Mouse (Mus musculus) layer of hippocampus, adult 18-20 months (tissue): ENCODE data around the gene Ankrd13d. TPM values are rescaled to one million over a fixed set of nuclear protein-coding genes. Genes with fewer than 3 reads are reported as not detected.
"Not testable (repeated sequence)": the region's sequence is repeated elsewhere in the genome, so short reads cannot be mapped to it uniquely, and the experiment has no call there.

Experiments used
- DNase-seq, 2 experiments: peaks; one replicate each; pipeline ENCODE4 v3.0.0; 2022; ENCODE audit warnings: low spot score in 2 of 2
- total RNA-seq, 2 experiments: library from RNA; stranded (reverse); gene quantifications; 2 replicates each; pipeline ENCODE4 v1.2.3; 2021

Ankrd13d gene
- total RNA-seq, 2 experiments from 2014 or later: 58.5 to 59.2 TPM

DNA sequence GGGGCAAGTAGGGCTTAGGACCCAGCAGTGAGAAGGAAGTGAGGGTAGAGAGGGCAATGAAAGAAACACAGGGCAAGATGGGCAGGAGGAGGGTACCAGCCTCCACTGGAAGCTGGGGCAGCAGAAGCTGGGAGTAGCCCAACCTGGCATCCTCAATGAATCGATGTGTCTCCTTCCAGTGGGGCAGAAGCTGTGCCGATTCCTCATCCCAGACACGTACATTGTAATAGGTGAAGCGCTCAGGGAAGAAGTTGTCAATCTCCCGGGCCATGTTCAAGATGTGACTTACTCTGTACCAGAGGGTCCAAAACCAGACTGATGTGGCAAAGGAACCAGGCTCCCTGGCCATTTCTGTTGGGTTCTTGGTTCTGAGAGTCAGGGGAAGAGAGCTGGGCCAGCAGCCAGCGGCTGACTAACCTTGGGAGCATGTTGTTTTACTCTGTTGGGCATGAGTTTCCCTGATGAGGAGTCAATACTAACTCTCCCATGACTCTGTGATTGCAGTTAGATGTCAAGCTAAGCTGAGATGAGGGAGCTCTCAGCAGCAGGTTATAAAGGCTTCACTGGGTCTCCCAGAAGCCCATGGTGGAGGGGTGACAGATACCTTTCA, 18.7 kb downstream of the Ankrd13d start:
- no peak for DNase-seq

DNA sequence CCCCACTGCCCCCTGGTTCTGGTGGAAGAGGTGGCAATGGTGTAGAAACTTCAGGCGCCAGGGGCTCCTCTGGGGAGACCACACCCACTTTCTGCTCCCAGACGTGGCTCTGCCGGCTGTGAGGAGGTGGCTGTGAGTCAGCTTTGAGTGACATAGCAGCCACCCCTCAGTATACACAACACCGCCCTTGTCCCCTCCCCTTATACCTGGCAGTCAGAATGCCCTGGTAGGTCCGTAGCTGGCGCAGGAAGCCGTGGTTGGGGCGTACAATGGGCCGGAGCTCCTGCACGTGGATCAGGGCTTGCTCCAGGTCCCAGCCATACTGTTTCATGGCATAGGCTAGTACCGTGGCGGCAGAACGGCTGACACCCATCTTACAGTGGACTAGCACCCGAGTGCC, 19.2 kb downstream of the Ankrd13d start:
- no peak for DNase-seq

DNA sequence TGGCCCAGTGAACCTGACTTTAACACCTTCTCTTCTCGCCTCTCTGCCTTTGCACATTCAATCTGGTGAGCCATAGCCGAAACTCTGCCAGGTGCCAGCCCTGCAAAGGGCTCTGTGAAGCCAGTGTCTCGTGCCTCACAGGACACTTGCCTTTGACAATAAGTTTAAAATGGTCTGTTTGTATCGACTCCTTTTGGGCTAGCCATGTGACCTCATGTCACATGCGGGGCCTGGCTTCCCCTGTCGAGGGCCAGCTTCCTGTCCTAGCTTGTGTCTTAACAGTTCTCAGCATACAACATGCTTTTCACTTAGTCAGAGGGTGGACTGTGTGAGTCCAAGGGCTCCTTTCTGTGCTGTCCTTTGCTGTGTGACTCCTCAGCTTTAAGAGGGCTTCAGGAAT, 20.2 kb downstream of the Ankrd13d start:
- no peak for DNase-seq

- DNase-seq: no peak
These were observed 21.8 kb downstream of the Ankrd13d start for GRCm38 (mm10) chr19:4261038-4261698.

DNA sequence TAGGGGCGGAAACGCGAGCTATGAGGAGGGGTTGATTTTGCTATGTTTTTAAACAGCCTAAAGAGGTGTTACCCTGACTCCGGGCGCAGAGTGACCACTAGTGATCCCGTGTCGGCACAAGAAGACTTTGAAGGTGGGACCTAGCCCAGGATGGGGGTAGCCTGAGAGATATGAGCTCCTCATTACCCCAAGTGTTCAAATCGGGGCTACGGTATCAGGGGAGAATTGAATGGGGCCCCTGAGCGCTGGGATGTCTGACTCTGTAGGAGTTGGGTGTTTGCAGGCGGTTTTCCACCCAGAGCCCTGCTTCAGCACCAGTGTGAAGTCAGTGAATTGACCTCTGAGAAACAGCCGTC, 25.1 kb downstream of the Ankrd13d start:
- DNase-seq: no peak

- DNase-seq: peak; percentile 89 to 98
These were observed 25.6 kb downstream of the Ankrd13d start for GRCm38 (mm10) chr19:4257216-4257896.

DNA sequence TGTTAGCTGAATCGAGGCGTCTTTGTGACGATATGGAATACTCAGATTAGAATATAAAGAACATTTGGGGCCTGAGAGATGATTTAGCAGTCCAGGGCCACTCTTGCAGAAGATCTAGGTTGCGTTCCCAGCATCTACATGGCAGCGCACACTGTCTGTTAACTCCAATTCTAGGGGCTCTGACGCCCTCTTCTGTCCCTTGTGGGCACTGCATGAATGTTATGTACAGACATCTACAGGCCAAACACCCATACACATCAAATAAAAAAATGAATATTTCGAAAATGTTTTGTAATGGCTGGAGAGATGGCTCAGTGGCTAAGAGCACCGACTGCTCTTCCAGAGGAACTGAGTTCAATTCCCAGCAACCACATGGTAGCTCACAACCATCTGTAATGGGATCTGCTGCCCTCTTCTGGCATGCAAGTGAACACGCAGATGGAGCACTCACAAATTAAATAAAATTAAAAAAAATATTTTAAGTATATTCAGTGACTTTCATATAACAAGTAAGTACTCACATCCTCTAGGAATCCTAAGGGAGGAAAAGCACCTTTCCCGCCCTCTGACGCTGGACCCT, 27.3 kb downstream of the Ankrd13d start:
- DNase-seq: no peak

GRCm38 (mm10) chr19:4254230-4254629, 28.7 kb downstream of the Ankrd13d start:
- DNase-seq: no peak

- not testable (repeated sequence) for DNase-seq
These were observed 34.3 kb downstream of the Ankrd13d start for GRCm38 (mm10) chr19:4248683-4249082.

GRCm38 (mm10) chr19:4247010-4247409, 35.9 kb downstream of the Ankrd13d start:
- no peak for DNase-seq

- no peak for DNase-seq
These were observed 38.2 kb downstream of the Ankrd13d start for GRCm38 (mm10) chr19:4244775-4245174.

- no peak for DNase-seq
These were observed 40.5 kb downstream of the Ankrd13d start for GRCm38 (mm10) chr19:4242416-4242815.

DNA sequence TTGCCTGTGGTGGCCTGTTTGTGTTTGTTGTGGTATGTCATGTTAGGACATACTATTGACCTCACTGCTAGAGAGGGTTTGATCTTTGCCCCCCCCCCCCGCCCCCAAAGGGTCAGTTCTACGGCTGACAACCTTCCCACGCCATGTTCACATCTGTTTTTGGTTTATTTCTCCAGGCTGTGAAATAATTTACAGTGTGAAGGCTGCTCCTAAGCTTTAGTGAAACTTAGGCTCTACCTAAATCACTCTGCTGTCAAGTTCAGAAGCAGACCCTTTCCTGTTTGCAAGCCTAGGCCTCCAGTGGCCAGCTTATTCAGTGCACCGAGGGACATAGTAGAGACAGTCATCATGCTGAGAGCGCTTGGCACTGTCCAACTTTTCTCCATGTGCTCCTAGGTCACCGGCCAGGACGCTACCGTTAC, 42.7 kb downstream of the Ankrd13d start:
- DNase-seq: no peak

DNA sequence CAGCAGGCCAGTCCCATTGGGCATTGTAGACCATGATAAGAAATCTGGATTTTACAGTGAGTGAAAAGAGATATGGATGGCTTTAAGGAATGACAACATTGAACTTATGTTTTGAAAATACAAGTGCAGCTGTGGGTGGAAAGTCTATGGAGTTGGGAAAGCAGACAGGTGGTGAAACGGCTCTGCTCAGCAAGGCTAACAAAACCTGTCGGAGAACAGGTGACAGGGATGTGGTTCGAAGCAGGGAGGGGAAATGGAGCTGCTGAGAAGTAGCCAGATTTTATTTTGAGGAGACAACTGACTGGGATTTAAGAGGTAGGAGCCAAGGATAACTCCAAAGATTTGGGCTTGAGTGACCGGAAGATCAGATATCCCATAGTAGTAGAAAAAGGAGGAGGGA, 48.4 kb downstream of the Ankrd13d start:
- no peak for DNase-seq

DNA sequence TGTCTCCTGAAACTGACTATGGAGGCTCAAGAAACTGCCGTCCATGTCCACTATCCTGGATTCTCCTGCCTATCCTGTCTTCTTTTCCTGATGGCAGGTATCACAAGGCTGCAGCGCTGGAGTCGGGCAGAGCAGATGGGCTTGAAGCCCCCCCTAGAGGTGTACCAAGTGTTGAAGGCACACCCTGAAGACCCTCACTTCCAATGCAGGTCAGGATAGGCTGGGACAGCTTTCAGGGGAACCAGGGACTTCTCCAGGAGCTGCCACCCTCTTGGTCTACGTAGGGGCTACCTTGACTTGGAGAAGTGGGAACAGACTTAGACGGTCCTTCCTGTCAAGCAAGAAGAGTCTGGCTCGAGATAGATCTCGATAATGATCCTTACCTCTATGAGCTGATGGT, 50.3 kb downstream of the Ankrd13d start:
- no peak for DNase-seq

- no peak for DNase-seq
These were observed 50.8 kb downstream of the Ankrd13d start for GRCm38 (mm10) chr19:4232186-4232572.

DNA sequence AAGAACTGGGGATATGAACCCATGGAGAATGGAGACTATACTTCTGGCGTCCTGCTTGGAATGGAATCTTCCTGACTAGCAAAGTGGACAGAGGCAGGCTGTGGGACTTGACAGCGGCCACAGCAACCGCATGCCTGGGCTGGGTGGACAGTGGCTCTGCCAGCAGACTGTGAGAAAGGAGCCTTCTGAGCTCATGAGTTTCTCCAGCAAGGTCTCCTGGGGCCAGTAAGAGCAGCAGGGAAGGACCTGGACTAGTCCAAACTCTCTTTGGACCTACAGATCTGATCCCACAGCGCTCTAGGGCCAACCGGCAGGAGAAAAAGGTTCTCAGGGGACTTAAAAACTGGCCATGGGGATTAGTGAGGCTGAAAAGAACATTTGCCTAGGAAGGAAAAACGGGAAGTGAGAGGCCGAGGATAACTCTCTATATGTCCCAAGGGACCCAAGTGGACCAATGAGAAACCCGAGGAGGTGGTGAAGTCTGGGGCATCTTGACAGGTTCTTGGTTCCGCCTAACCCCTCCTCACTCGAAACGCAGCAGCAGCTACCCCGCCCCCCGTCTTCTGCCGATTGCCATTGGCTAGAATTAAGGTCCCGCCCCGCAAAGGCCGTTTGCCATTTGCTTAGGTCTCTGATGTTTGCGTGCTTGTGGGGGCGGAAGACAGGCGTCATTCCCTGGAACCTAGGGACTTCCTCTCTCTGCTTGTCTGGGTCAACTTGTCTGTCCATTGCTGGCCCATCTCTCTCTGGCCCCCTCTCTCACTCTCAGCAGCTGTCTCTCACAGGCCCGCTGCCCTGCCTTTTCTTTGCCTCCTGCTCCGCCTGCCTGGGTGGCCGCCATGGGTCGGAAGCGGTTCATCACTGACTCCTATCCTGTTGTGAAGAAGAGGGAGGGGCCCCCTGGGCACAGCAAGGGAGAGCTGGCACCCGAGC, 51.4 kb downstream of the Ankrd13d start, which contains the start of gene Pold4:
Gene Pold4, plus strand, starts transcription at position 647 of the 933 bp plus-strand sequence.
- DNase-seq: peak; percentile 93 to 98

DNA sequence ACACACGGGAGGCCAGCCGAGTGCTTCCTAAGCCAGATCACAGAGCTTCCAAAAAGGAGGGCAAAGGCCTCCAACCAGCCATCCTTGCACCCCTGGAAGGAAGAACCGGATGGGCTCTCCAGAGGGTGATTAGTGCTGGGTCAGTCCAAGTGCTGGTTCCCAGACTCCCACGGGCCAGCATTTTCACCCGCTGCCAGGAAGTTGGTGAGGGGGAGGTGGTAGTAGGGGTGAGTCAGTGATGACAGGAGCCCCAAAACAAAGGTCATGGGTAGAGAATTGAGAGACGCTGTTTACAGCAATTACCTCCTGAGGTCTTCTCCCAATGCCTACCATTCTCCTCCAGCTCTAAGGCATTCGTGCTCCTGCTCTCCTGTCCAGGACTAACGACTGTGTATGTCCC, 52.5 kb downstream of the Ankrd13d start:
- DNase-seq: no peak

DNA sequence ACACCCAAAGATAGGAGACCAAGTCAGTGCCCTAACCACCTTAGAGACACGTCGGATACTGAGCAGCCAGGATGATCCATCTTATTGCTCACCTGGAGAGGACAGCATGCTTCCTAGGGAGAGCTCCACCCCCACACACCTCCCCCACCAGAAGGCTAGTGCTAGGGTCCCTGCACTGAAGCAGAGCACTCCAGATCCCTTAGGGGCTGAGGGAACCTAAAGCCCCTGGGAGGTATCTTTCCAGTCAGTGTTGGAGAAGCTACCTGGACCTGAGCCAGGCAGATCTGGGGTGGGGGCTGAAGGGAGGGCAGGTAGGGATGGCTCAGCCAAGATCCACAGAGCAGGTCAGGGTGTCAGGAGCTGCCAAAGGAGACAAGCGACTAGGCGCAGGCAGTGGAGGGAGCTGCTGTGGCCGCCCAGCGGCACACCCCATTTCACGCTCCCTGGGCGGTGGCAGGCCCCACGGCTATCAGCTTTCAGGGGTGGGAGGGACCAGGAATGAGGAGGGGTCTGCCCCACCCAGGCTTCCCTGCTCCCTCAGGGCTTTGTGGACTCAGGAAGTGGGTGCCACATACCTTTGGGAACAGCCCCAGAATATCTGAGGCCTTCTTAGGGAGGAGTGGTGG, 53.4 kb downstream of the Ankrd13d start:
- no peak for DNase-seq

DNA sequence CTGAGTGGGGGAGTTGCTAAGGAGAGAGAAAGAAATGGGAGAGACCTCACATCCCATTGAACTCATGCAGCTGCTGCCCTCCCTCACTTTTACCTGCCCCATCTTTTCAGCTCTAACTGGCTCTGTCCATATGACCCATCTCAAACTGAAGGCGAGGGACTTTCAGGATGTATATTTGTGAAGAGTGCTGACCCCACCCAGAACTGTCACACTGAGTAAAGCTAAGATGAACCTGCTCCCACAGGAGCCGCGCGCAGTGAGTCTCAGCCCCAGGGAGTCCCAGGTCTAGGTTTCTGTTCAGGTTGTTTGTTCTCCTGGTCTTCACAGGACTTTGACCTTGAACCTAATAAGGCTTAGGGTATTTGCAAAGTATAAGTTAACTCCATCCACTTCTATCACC, 54.0 kb downstream of the Ankrd13d start:
- DNase-seq: no peak
